Mouse (Mus musculus) embryonic fibroblast, embryonic 13.5 days (primary cell): Measurements from ENCODE around the gene Foxp1.

Experiments used
- CTCF ChIP-seq: IDR thresholded peaks from 2 replicates; pipeline ENCODE4 v1.5.1; 2011; ENCODE audit warnings: mild to moderate bottlenecking, control low read depth, low read length, moderate library complexity, borderline replicate concordance; ENCODE audit not compliant: insufficient read depth
- POLR2A ChIP-seq: IDR thresholded peaks from 2 replicates; pipeline ENCODE4 v1.6.1; 2011; ENCODE audit warnings: low read depth, mild to moderate bottlenecking, control low read depth, low read length, moderate library complexity

GRCm38 (mm10) chr6:99525351-99525750 lies 2.8 kb upstream of the Foxp1 start:
- no peak for TF ChIP-seq CTCF
- TF ChIP-seq POLR2A: no peak
